Mouse (Mus musculus) heart, postnatal 25 days (tissue): Measurements from ENCODE around the gene Slc13a2. TPM values are rescaled to one million over a fixed set of nuclear protein-coding genes. Genes with fewer than 3 reads are reported as not detected.

Source experiments
- DNase-seq: peaks from one replicate; pipeline ENCODE4 v3.0.0; 2022; ENCODE audit warnings: low spot score
- intact Hi-C: fragments of 180-260 bp; cut with DNase I; formaldehyde crosslinking; loops from one replicate; pipeline ENCODE4 v1.15.1; 2025
- total RNA-seq, 2 experiments: library from RNA; stranded (reverse); gene quantifications; 2 replicates each; pipeline ENCODE4 v1.2.3; 2021

The Slc13a2 gene
- total RNA-seq, 2 experiments from 2014 or later = not detected

- DNase-seq = no peak
- intact Hi-C loops = no loop called here
Observed at GRCm38 (mm10) chr11:78437182-78437581, 15.2 kb upstream of the Slc13a2 start.

- no peak for DNase-seq
- intact Hi-C loops = no loop called here
Observed at GRCm38 (mm10) chr11:78435776-78436349, 13.8 kb upstream of the Slc13a2 start.

GRCm38 (mm10) chr11:78434052-78434451 is 12.0 kb upstream of the Slc13a2 start:
- DNase-seq = no peak

GRCm38 (mm10) chr11:78431176-78431575 is 9.2 kb upstream of the Slc13a2 start:
- no peak for DNase-seq
- intact Hi-C loops = no loop called here

More at GRCm38 (mm10) chr11:78434052-78434451, 12.0 kb upstream of the Slc13a2 start:
- intact Hi-C loops = no loop called here

GRCm38 (mm10) chr11:78430195-78430878 is 8.3 kb upstream of the Slc13a2 start:
- no peak for DNase-seq
- intact Hi-C loops = no loop called here

- intact Hi-C loops = no loop called here
Observed at GRCm38 (mm10) chr11:78428309-78428708, 6.3 kb upstream of the Slc13a2 start.

GRCm38 (mm10) chr11:78427655-78428054 is 5.6 kb upstream of the Slc13a2 start:
- no peak for DNase-seq
- intact Hi-C loops = no loop called here

More at GRCm38 (mm10) chr11:78428309-78428708, 6.3 kb upstream of the Slc13a2 start:
- DNase-seq = no peak

- DNase-seq = no peak
- intact Hi-C loops = no loop called here
Observed at GRCm38 (mm10) chr11:78425572-78425971, 3.6 kb upstream of the Slc13a2 start.

GRCm38 (mm10) chr11:78424352-78424751 is 2.3 kb upstream of the Slc13a2 start:
- intact Hi-C loops = no loop called here
- DNase-seq = no peak

GRCm38 (mm10) chr11:78421201-78422009 is 612 bp downstream of the Slc13a2 start:
- intact Hi-C loops = no loop called here
- DNase-seq = no peak

- DNase-seq = no peak
- intact Hi-C loops = no loop called here
Observed at GRCm38 (mm10) chr11:78420263-78420889, 1.6 kb downstream of the Slc13a2 start.

GRCm38 (mm10) chr11:78416854-78417253 is 5.2 kb downstream of the Slc13a2 start:
- intact Hi-C loops = no loop called here
- no peak for DNase-seq

- no peak for DNase-seq
- intact Hi-C loops = no loop called here
Observed at GRCm38 (mm10) chr11:78412861-78413260, 9.2 kb downstream of the Slc13a2 start.

GRCm38 (mm10) chr11:78412324-78412850 is 9.6 kb downstream of the Slc13a2 start:
- DNase-seq = no peak
- intact Hi-C loops = no loop called here

- intact Hi-C loops = no loop called here
- no peak for DNase-seq
Observed at GRCm38 (mm10) chr11:78411606-78412323, 10.3 kb downstream of the Slc13a2 start.

GRCm38 (mm10) chr11:78408256-78409240 is 13.5 kb downstream of the Slc13a2 start:
- intact Hi-C loops = no loop called here
- no peak for DNase-seq

- intact Hi-C loops = no loop called here
- DNase-seq = no peak
Observed at GRCm38 (mm10) chr11:78402062-78402461, 20.0 kb downstream of the Slc13a2 start.

- DNase-seq = no peak
- intact Hi-C loops = no loop called here
Observed at GRCm38 (mm10) chr11:78401469-78401868, 20.5 kb downstream of the Slc13a2 start.
